Mouse (Mus musculus) kidney, adult 8-10 months (tissue): ENCODE results near the gene Numbl.

Experiments used
- DNase-seq, 2 experiments: peaks; one replicate each; pipeline ENCODE4 v3.0.0; 2022

Gene Numbl

GRCm38 (mm10) chr7:27326101-27326880 is 68.1 kb downstream of the Numbl start:
- peak; percentile 44 to 65 for DNase-seq

GRCm38 (mm10) chr7:27327500-27327899 is 69.3 kb downstream of the Numbl start:
- no peak for DNase-seq

- DNase-seq: peak in 1 of 2 experiments; percentile 30
These were observed 69.9 kb downstream of the Numbl start for GRCm38 (mm10) chr7:27328161-27328560.

- DNase-seq: peak; percentile 63 to 67
These were observed 70.4 kb downstream of the Numbl start for GRCm38 (mm10) chr7:27328648-27329047.

GRCm38 (mm10) chr7:27329326-27329947 is 71.2 kb downstream of the Numbl start:
- DNase-seq: peak; percentile 72 to 89

- no peak for DNase-seq
These were observed 71.7 kb downstream of the Numbl start for GRCm38 (mm10) chr7:27329981-27330380.

- peak; percentile 96 to 97 for DNase-seq
These were observed 72.7 kb downstream of the Numbl start for GRCm38 (mm10) chr7:27330709-27331540.

- DNase-seq: no peak
These were observed 73.3 kb downstream of the Numbl start for GRCm38 (mm10) chr7:27331541-27331851.
